Mouse (Mus musculus): ENCODE measurements around the gene Gm128.

DNA sequence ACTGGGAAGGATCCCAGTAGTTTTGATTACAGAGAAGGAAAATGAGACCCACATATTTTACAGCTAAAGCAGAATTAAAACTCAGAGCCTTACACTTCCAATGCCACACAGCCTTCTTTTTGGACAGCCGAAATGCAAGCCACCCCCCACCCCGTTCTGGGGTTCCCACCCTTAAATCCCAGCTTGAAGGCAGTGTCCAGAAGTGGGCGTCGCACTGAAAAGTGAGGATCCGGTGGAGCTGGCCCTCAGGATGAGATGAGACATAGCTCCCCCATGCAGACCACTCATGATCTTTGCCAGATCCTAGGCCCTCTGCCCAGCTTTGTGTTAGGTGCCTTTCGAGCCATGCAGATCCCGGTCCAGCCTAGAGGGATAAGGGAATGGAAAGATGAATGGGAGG, at the start of gene Gm128:
- no peak for TF ChIP-seq CTCF (IDR thresholded peaks at IDR 0.05; ENCODE audit: low read depth)
- no peak for TF ChIP-seq EP300 (IDR thresholded peaks at IDR 0.05; ENCODE audit: low read depth)

Measured in liver, postnatal 0 days (tissue).